Comparison of ENCODE assay signal across 8 mouse cellular contexts in genomic region chr14:54383355-54383771, GRCm38 (mm10). TPM values are rescaled to one million over a fixed set of nuclear protein-coding genes. Genes with fewer than 3 reads are reported as not detected.
DNase-seq lines count a peak whose midpoint lies in the region; ATAC-seq and TF ChIP-seq lines count a peak whose summit lies in the region.

No protein-coding gene starts in this region.

- H3K27ac ChIP-seq in heart, embryonic 10.5 days: no peak overlapping the region
- no peak overlapping the region; the same call in 1 of the 2 replicates for H3K27ac ChIP-seq in intestine, embryonic 14.5 days (ENCODE audit: low read depth)
- H3K27ac ChIP-seq in liver, embryonic 14.5 days: no peak overlapping the region

- H3K27me3 ChIP-seq in heart, embryonic 10.5 days (ENCODE audit: insufficient read depth, poor library complexity, severe bottlenecking): no peaks in the 10 kb centered on the region
- H3K27me3 ChIP-seq in intestine, embryonic 14.5 days (replicated peaks; ENCODE audit: control insufficient read depth, insufficient read depth, low read length): no peaks in the 10 kb centered on the region
- H3K27me3 ChIP-seq in liver, embryonic 14.5 days (ENCODE audit: control insufficient read depth, insufficient read depth, low read length): no peaks in the 10 kb centered on the region

- H3K9ac ChIP-seq in intestine, embryonic 14.5 days (ENCODE audit: low read length): no peak overlapping the region
- H3K9ac ChIP-seq in liver, embryonic 14.5 days (replicated peaks): no peak overlapping the region

- H3K4me2 ChIP-seq in intestine, embryonic 14.5 days (ENCODE audit: low read length): no peak overlapping the region
- no peak overlapping the region for H3K4me2 ChIP-seq in liver, embryonic 14.5 days (ENCODE audit: low read depth)

- intact Hi-C loops in gastrocnemius, postnatal 36 days (cut with DNase I): no loop called here

- no peak overlapping the region for H3K4me3 ChIP-seq in heart, embryonic 10.5 days
- H3K4me3 ChIP-seq in intestine, embryonic 14.5 days (ENCODE audit: low read depth, low read length): no peak overlapping the region
- H3K4me3 ChIP-seq in liver, embryonic 14.5 days (ENCODE audit: insufficient read depth in 1 of 2, low read depth in 2 of 2, low read length in 2 of 2): no peak overlapping the region

- no peaks in the 10 kb centered on the region for H3K4me1 ChIP-seq in heart, embryonic 10.5 days
- peaks cover 14% of the 10 kb centered on the region for H3K4me1 ChIP-seq in intestine, embryonic 14.5 days (replicated peaks; ENCODE audit: control insufficient read depth, insufficient read depth, low read length)
- peaks cover 0 to 22% of the 10 kb centered on the region in 2 experiments; a peak in 2 of 4 replicates for H3K4me1 ChIP-seq in liver, embryonic 14.5 days (replicated peaks; ENCODE audit: control insufficient read depth in 2 of 2, insufficient read depth in 2 of 2, low read length in 1 of 2)

- no peak for TF ChIP-seq EP300 in liver, embryonic 14.5 days (IDR thresholded peaks at IDR 0.05; ENCODE audit: low read depth)

- 60% methylated on average over 4 of the region's 4 CpGs for WGBS in heart, embryonic 10.5 days
- 58% methylated on average over 4 of the region's 4 CpGs for WGBS in intestine, embryonic 14.5 days
- 22% methylated on average over 4 of the region's 4 CpGs for WGBS in liver, embryonic 14.5 days (ENCODE audit: insufficient replicate concordance)

- DNase-seq in heart, adult 8-10 months (ENCODE audit: low spot score): peak; percentile 47
- DNase-seq in heart, embryonic 10.5 days (ENCODE audit: low spot score): no peak
- peak; percentile 38 for DNase-seq in Muller cell, postnatal 12 days (ENCODE audit: inconsistent ontology term)
- DNase-seq in intestine, embryonic 14.5 days (ENCODE audit: low spot score): no peak
- DNase-seq in liver, embryonic 14.5 days (ENCODE audit: low read depth in 3 of 3, low spot score in 3 of 3): peak in 1 of 3 experiments; percentile 11
- no peak for DNase-seq in cerebellum, adult 11-12 months
- no peak for DNase-seq in gastrocnemius, postnatal 36 days
- no peak for DNase-seq in layer of hippocampus, adult 9-10 months (ENCODE audit: low spot score)

- ATAC-seq in intestine, embryonic 14.5 days (replicated peaks; ENCODE audit: low FRiP score, low TSS enrichment, low read depth): peak; percentile 57; the same call in 1 of the 2 replicates
- peak; percentile 54 for ATAC-seq in liver, embryonic 14.5 days (ENCODE audit: insufficient read depth)

- no peaks in the 10 kb centered on the region for H3K36me3 ChIP-seq in heart, embryonic 10.5 days
- H3K36me3 ChIP-seq in intestine, embryonic 14.5 days (ENCODE audit: control insufficient read depth, insufficient read depth, low read length): no peaks in the 10 kb centered on the region
- no peaks in the 10 kb centered on the region for H3K36me3 ChIP-seq in liver, embryonic 14.5 days (replicated peaks; ENCODE audit: control insufficient read depth, insufficient read depth, low read depth)

- TF ChIP-seq CTCF in liver, embryonic 14.5 days (IDR thresholded peaks at IDR 0.05; ENCODE audit: low read depth): no peak

- H3K9me3 ChIP-seq in heart, embryonic 10.5 days: no peaks in the 10 kb centered on the region
- no peaks in the 10 kb centered on the region for H3K9me3 ChIP-seq in intestine, embryonic 14.5 days (ENCODE audit: control insufficient read depth, low read length)
- H3K9me3 ChIP-seq in liver, embryonic 14.5 days (ENCODE audit: control insufficient read depth, low read length): no peaks in the 10 kb centered on the region

RNA-seq across cellular contexts. Expression of gene Oxa1l, which starts 22.7 kb away (rescaled TPM):
- total RNA-seq in heart, adult 8-10 months (2022): 10 to 100 TPM; 84.0 to 95.7 (median 84.7) TPM
- polyA plus RNA-seq in heart, embryonic 10.5 days (2016; fragmentation: Nextera tagmentation; extraction: Ambion mirVana): 52.1 and 62.5 TPM in 2 replicates
- polyA plus RNA-seq in intestine, embryonic 14.5 days (2014; fragmentation: Nextera tagmentation; extraction: Ambion mirVana): 57.0 and 59.4 TPM in 2 replicates
- 27.9 and 29.8 TPM in 2 replicates for polyA plus RNA-seq in liver, embryonic 14.5 days (2012; rRNA removed)
- 17.4 and 20.1 TPM in 2 replicates for polyA plus RNA-seq in liver, embryonic 14.5 days (2014; fragmentation: Nextera tagmentation; extraction: Ambion mirVana)
- 10 to 100 TPM; 48.3 to 54.6 TPM for total RNA-seq in gastrocnemius, postnatal 36 days (2021)

RNA-seq across cellular contexts. Expression of gene Slc7a7, which starts 34.2 kb away (rescaled TPM):
- total RNA-seq in heart, adult 8-10 months (2022): 1 to 10 TPM; 3.8 to 6.4 (median 5.1) TPM
- 6.2 and 8.4 TPM in 2 replicates for polyA plus RNA-seq in heart, embryonic 10.5 days (2016; fragmentation: Nextera tagmentation; extraction: Ambion mirVana)
- 19.3 and 21.5 TPM in 2 replicates for polyA plus RNA-seq in intestine, embryonic 14.5 days (2014; fragmentation: Nextera tagmentation; extraction: Ambion mirVana)
- polyA plus RNA-seq in liver, embryonic 14.5 days (2012; rRNA removed): 7.8 and 8.7 TPM in 2 replicates
- 4.9 and 6.2 TPM in 2 replicates for polyA plus RNA-seq in liver, embryonic 14.5 days (2014; fragmentation: Nextera tagmentation; extraction: Ambion mirVana)
- 1 to 10 TPM in 1 of 2 experiments, under 1 TPM in 1; 0.97 to 1.5 TPM for total RNA-seq in gastrocnemius, postnatal 36 days (2021)

RNA-seq across cellular contexts. Expression of gene Mrpl52, which starts 43.3 kb away (rescaled TPM):
- 100 to 1,000 TPM; 118 to 126 (median 121) TPM for total RNA-seq in heart, adult 8-10 months (2022)
- polyA plus RNA-seq in heart, embryonic 10.5 days (2016; fragmentation: Nextera tagmentation; extraction: Ambion mirVana): 222 and 228 TPM in 2 replicates
- polyA plus RNA-seq in intestine, embryonic 14.5 days (2014; fragmentation: Nextera tagmentation; extraction: Ambion mirVana): 316 and 324 TPM in 2 replicates
- 107 and 177 TPM in 2 replicates for polyA plus RNA-seq in liver, embryonic 14.5 days (2012; rRNA removed)
- 218 and 228 TPM in 2 replicates for polyA plus RNA-seq in liver, embryonic 14.5 days (2014; fragmentation: Nextera tagmentation; extraction: Ambion mirVana)
- total RNA-seq in gastrocnemius, postnatal 36 days (2021): 10 to 100 TPM; 87.6 to 92.8 TPM

RNA-seq across cellular contexts. Expression of gene Mmp14, which starts 48.0 kb away (rescaled TPM):
- 10 to 100 TPM in 2 of 4 experiments, 1 to 10 TPM in 2; 7.4 to 12.1 (median 9.2) TPM for total RNA-seq in heart, adult 8-10 months (2022)
- polyA plus RNA-seq in heart, embryonic 10.5 days (2016; fragmentation: Nextera tagmentation; extraction: Ambion mirVana): 80.3 and 108 TPM in 2 replicates
- polyA plus RNA-seq in intestine, embryonic 14.5 days (2014; fragmentation: Nextera tagmentation; extraction: Ambion mirVana): 129 and 133 TPM in 2 replicates
- 17.7 and 19.0 TPM in 2 replicates for polyA plus RNA-seq in liver, embryonic 14.5 days (2012; rRNA removed)
- polyA plus RNA-seq in liver, embryonic 14.5 days (2014; fragmentation: Nextera tagmentation; extraction: Ambion mirVana): 14.4 and 15.5 TPM in 2 replicates
- total RNA-seq in gastrocnemius, postnatal 36 days (2021): 10 to 100 TPM; 10.7 to 10.8 TPM

Comparison
In these comparisons a context has a peak if more than half of its experiments do, and no peak if none do; other contexts are left out.
1. DNase-seq: peak in heart, adult 8-10 months (single experiment) and Muller cell, postnatal 12 days (single experiment); none in heart, embryonic 10.5 days (single experiment), intestine, embryonic 14.5 days (single experiment), cerebellum, adult 11-12 months (single experiment), gastrocnemius, postnatal 36 days (0 of 2) and layer of hippocampus, adult 9-10 months (single experiment).